Mouse (Mus musculus): ENCODE measurements around the gene Rbm44.

The Rbm44 gene

DNA sequence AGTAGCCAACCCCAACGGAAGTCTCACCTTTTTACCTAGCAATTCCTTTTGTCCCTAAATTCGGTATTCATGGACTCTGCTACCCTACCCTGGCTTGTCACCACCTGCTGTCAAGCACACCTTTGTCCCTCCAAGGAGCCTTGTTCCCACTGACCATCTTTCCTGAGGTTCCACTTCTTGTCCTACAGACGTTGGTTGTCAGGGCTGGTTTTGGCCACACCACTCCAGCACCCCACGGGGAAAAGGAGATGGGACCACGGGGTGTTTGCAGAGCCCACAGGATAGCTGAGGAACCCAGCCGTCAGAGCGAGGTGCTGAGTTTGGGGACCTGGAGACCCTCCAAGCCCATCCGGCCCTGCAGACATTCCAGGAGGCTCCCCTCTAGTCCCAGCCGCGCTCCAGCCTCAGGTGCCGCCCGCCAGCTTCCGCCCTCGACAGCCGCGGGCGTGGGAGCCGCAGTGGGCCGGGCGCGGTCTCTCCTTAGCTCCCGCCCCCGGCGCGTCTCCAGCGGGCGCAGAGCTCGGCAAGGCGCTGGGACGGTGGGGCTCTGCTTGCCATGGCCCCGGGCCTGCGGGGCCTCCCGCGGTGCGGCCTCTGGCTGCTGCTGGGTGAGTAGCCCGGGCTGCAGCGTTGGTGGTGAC is 34.8 kb downstream of the Rbm44 start, which contains the start of gene Ramp1:
Gene Ramp1 (plus strand): TSS at position 290 of the 641 bp plus-strand sequence.
- DNase-seq (ENCODE audit: low read depth) = no peak

DNA sequence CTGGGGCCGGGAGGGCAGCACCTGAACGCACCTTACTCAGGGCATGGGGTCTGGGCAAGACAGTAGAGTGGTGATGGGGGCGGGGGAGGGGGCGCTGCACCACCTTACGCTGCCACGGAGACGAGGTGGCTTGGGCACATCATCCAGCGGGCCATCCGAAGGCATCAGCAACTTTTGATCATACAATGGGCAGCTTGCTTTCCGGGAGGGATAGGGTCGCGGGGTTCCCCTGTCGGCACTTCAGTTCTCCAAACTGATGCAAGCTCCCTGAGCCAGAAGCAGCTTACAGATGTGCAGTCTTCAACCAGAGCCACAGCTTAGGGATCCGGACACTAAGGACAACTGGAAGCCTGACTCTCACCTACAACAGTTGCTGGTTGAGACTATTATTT is 35.3 kb downstream of the Rbm44 start:
- DNase-seq (ENCODE audit: low read depth) = no peak

GRCm38 (mm10) chr1:91180723-91181122 is 35.8 kb downstream of the Rbm44 start:
- DNase-seq (ENCODE audit: low read depth) = no peak

DNA sequence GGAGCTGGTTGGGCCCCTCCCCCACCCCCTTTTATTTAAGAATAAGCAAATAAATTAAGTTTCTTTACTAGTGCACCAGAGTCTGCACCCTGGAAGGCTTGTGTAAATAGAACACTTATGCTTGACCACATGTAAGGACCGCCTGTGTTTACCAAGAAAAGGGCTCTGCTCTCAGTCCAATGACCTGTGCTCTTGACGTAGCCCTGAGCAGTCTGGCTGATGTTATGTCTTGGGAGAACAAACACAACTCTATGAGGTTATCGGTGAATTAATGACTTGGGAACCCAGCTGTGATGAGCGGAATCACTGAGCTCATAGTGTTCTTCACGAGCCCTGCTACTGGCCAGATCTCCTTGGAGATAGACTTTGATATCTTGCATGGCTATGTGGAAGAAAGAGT is 36.4 kb downstream of the Rbm44 start:
- no peak for DNase-seq (ENCODE audit: low read depth)

GRCm38 (mm10) chr1:91181784-91182450 is 37.0 kb downstream of the Rbm44 start:
- DNase-seq (ENCODE audit: low read depth) = no peak

DNA sequence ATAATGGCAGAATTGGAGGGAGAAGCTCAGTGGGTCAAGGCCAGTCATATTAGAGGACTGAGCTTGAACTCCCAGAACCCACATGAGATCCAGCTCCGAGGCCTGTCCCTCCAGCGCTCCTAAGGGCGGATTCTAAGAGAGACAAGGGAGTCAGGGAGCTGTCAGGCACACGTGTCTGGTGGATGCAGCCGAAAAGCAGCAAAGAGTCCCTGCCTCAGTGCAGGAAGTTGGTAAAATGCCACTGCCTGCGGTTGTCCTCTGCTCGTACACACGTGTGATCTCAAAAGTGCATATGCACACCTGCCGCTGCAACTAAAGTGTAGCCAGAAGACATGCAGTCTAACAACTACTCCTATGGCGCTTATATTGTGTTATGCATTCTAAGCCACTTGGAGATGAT is 38.4 kb downstream of the Rbm44 start:
- no peak for DNase-seq (ENCODE audit: low read depth)

- DNase-seq (ENCODE audit: low read depth) = no peak
Observed at GRCm38 (mm10) chr1:91186677-91187076, 41.8 kb downstream of the Rbm44 start.

GRCm38 (mm10) chr1:91187315-91187714 is 42.4 kb downstream of the Rbm44 start:
- no peak for DNase-seq (ENCODE audit: low read depth)

DNA sequence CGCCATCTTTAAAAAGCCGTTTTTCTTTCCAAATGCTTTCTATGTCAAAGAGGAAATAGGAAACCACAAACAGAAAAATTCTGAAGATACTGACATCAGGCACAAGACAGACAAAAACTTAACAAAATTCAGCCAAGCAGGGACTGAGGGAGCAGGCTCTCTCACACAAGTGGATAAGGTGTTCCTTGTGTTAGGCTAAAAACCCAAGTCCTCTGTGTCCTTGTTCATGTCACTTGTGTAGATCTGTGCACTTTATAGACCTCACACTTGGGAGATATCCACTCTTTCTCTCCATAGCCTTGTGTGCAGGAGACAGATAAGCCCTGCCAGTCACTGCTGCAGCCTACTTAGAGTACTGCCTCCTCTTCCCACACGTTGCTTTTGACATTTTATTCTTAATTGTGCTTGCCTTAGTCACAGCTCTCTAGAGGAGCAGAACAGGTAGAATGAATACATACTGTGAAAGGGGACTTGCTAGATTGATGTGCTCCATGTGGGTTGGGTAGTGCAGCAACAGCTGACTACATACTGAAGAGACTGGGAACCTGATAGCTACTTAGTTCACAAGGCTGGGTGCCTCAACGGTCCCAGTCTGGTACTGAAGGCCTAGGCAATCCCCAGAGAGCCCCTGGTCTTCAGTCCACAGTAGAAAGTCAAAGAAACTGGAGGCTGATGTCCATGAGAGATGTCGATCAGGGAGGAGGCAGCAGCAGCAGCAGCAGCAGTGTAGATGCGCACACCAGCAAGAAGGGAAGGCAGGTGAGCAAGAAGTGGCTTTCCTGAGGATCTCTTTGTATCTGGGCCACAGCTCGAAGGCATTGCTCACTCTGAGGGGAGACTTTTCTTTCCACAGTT is 43.1 kb downstream of the Rbm44 start:
- DNase-seq (ENCODE audit: low read depth) = peak; percentile 46

- no peak for DNase-seq (ENCODE audit: low read depth)
Observed at GRCm38 (mm10) chr1:91188851-91189460, 44.1 kb downstream of the Rbm44 start.

- no peak for DNase-seq (ENCODE audit: low read depth)
Observed at GRCm38 (mm10) chr1:91192184-91192583, 47.3 kb downstream of the Rbm44 start.

DNA sequence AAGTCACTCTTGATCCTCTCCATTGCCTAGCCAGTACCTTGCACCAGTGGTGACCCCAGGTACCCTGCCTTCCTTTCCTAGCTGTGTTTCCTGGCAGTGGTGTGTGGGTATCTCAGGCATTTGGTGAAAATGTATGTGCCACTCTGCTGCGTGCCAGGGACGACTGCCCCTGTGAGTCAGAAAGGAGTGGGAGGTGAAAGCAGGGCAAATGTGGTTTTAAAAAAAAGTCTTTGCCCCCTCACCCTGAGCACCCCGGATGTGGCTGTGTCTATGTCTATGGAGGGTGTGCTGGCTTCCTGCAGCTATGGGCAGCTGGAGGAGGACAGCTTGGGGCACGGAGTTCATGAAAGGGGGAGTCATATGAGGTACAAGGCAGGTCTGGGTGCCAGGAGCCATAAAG is 48.4 kb downstream of the Rbm44 start:
- no peak for DNase-seq (ENCODE audit: low read depth)

DNA sequence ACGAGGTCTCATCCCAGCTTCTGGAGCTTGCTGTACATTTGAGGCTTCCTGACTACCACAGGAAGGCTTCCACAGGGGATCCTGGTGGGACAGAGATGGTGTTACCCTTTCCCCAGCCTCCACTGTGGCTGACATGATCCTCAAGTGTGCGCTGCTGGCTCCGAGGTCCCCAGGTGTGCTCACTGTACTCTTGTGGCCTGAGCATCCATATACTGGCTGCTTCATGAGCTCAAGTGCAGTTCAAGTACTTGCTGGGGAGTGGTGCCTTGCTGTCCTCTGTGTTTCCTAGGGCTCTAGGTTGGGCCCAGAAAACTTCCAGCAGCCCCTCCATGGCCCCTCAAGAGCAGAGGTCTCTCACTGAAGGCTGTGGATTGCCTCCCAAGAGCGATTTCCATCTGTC is 48.8 kb downstream of the Rbm44 start:
- no peak for DNase-seq (ENCODE audit: low read depth)

DNA sequence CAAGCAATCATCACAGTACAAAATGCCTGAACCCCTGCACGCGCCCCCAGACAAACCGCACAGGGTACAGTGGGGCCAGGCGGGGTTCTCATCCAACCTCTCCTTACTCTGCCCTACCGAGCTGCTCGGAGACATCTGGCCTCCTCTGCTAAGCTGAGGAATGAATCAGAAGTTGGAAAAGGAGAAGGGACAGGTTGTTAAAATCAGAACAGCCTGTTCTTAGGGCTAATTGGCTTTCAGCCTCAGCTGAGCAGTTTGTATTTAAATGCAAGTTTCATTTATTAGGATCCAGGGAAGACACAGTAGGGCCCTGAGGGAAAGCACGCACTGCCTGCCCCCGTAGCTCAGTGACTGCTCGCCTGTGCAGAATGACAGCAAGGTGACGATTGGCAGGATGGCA is 54.9 kb downstream of the Rbm44 start:
- DNase-seq (ENCODE audit: low read depth) = no peak

DNA sequence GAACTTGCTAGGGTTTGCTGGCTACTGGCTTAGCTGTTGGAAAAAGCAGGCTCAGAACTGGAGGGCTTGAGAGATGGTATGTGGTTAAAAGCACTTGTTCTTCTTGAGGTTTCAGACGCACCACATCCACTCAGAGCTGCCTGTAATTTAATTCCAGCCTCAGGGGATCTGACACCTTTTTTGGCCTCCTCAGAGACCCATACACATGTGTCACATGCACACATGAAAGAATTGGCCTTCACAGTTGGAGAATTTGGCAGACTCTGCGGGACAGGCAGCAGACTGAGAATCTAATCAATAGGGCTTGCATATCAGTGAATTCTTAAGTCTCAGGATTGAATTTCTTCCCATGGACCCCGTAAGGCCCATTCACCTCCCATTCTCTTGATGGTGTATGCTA is 56.2 kb downstream of the Rbm44 start:
- DNase-seq (ENCODE audit: low read depth) = no peak

GRCm38 (mm10) chr1:91204221-91204765 is 59.4 kb downstream of the Rbm44 start:
- no peak for DNase-seq (ENCODE audit: low read depth)

DNA sequence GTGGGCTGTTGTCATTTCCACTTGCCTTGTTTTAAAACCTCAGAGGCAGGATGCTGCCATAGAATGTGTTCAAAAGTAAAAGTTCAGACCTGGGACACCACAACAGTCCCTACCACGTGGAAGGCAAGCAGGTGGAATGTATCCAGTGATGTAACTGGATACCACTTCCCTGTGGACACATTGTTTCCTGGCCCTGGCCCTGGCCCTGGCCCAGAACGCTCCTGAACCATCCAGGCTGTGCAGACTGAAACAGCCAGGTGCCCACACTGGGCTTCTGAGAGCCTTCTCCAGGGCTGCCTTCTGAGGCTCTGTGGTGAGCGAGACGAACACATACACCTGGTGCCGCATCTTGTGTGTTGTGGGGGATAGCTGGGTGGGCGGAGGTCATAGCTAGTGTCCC is 60.8 kb downstream of the Rbm44 start:
- DNase-seq (ENCODE audit: low read depth) = no peak

DNA sequence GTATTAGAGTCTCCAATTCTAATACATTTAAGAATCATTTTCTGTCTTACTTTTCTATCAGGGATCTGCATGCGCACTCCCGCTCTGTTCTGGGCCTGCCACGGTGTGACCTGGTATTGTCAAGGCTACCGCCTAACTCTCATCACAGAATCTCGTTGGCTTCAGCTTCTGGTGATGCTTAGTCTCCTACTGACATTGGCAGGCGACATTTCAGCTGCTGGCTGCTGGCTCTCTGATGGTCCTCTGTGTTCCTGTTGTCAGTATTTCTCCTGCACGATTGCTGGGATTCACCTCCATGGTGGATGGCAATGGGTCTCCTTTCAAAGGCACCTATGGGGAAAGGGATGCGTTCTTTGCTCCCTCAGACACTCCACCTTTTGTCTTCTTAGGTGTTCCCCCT is 61.4 kb downstream of the Rbm44 start:
- DNase-seq (ENCODE audit: low read depth) = no peak

- DNase-seq (ENCODE audit: low read depth) = no peak
Observed at GRCm38 (mm10) chr1:91206873-91207272, 62.0 kb downstream of the Rbm44 start.

- DNase-seq (ENCODE audit: low read depth) = no peak
Observed at GRCm38 (mm10) chr1:91207334-91208074, 62.6 kb downstream of the Rbm44 start.

DNA sequence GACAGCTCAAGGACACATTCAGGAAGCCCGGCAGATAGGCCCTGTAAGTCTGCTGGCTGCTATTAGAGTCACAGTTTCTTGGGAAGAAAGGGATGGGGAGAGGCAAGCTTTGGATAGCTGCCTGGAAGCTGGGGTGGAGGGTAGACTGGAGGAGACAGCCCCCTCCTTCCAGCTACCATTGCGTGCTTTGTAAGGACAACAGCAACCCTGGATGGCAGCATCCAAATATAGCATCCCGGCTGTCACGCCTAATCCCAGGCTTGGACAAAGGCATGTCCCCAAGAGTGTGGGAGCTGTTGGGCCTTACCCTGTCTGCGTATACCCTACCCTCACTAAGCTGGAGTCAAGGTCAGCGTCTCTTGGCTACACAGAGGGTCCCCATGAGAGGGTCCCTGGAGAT is 64.5 kb downstream of the Rbm44 start:
- DNase-seq (ENCODE audit: low read depth) = no peak

GRCm38 (mm10) chr1:91209785-91210184 is 64.9 kb downstream of the Rbm44 start:
- no peak for DNase-seq (ENCODE audit: low read depth)

Measured in c-Kit-positive CD71-positive TER-119-negative erythroid progenitor cells, embryonic 14.5 days (primary cell).